Mouse (Mus musculus) neural tube, embryonic 14.5 days (tissue): Measurements from ENCODE around the gene Ttll12. TPM values are rescaled to one million over a fixed set of nuclear protein-coding genes. Genes with fewer than 3 reads are reported as not detected.

Source experiments
- ATAC-seq: fragments of 200-750 bp; cut with Nextera tagmentation; 2 replicates; pipeline ENCODE4 v1.8.0; 2017; ENCODE audit warnings: low read depth, mild to moderate bottlenecking, moderate TSS enrichment, moderate library complexity
- H3K27ac ChIP-seq: fragments of 300-500 bp; sonication (generic); 2 replicates; pipeline ENCODE4 v1.5.1; 2014; ENCODE audit warnings: low read depth, mild to moderate bottlenecking, control low read depth, low read length, moderate library complexity, mixed read lengths
- H3K27me3 ChIP-seq: fragments of 300-500 bp; sonication (generic); 2 replicates; pipeline ENCODE4 v1.6.1; 2014; ENCODE audit warnings: low read length; ENCODE audit not compliant: control insufficient read depth, insufficient read depth
- H3K36me3 ChIP-seq: fragments of 300-500 bp; sonication (generic); 2 replicates; pipeline ENCODE4 v1.6.1; 2014; ENCODE audit warnings: low read length, mixed read lengths; ENCODE audit not compliant: control insufficient read depth, insufficient read depth
- H3K4me1 ChIP-seq: fragments of 300-500 bp; sonication (generic); 2 replicates; pipeline ENCODE4 v1.6.1; 2014; ENCODE audit warnings: low read length; ENCODE audit not compliant: control insufficient read depth, insufficient read depth
- H3K4me2 ChIP-seq: fragments of 300-500 bp; sonication (generic); 2 replicates; pipeline ENCODE4 v1.6.1; 2014; ENCODE audit warnings: mild to moderate bottlenecking, low read depth, low read length, control low read depth
- H3K4me3 ChIP-seq: fragments of 300-500 bp; sonication (generic); 2 replicates; pipeline ENCODE4 v1.5.1; 2014; ENCODE audit warnings: low read depth, low read length, control low read depth, mixed read lengths
- H3K9ac ChIP-seq: fragments of 300-500 bp; sonication (generic); replicated peaks from 2 replicates; pipeline ENCODE4 v1.6.1; 2014; ENCODE audit warnings: low read depth, mild to moderate bottlenecking, control low read depth, low read length, mixed read lengths
- H3K9me3 ChIP-seq: fragments of 300-500 bp; sonication (generic); 2 replicates; pipeline ENCODE4 v1.6.1; 2016; ENCODE audit warnings: low read length; ENCODE audit not compliant: control insufficient read depth
- WGBS: fragments of 180-500 bp; shearing (Covaris S2); extraction: QIAGEN DNeasy Blood & Tissue Kit; methylation state at CpG from one replicate; pipeline ENCODE4 v1.1.7; 2014; 5-methylcytosine and 5-hydroxymethylcytosine counted together
- polyA plus RNA-seq: library from polyadenylated mRNA; unstranded; fragments of >200 nt; fragmentation: Nextera tagmentation; extraction: Ambion mirVana; gene quantifications from 2 replicates; pipeline ENCODE4 v1.2.1, GENCODE M21; 2014

Ttll12 gene
- polyA plus RNA-seq, 1 experiment from 2014 or later: 39.8 TPM

- H3K27me3 ChIP-seq: no peaks in the 10 kb centered on the region
- H3K4me3 ChIP-seq: no peak overlapping the region
- 74% methylated on average over 3 of the region's 3 CpGs for WGBS
- H3K4me2 ChIP-seq: no peak overlapping the region
- no peak overlapping the region for H3K9ac ChIP-seq
- no peak for ATAC-seq
- H3K4me1 ChIP-seq: no peaks in the 10 kb centered on the region
- no peaks in the 10 kb centered on the region for H3K9me3 ChIP-seq
- H3K27ac ChIP-seq: no peak overlapping the region
- H3K36me3 ChIP-seq: no peaks in the 10 kb centered on the region
Measured at GRCm38 (mm10) chr15:83629716-83630115, 34.8 kb upstream of the Ttll12 start.

GRCm38 (mm10) chr15:83626142-83626645 lies 31.2 kb upstream of the Ttll12 start:
- Histone ChIP-seq H3K27me3 (no peaks in the 10 kb centered on the region), H3K4me1 (no peaks in the 10 kb centered on the region), H3K9me3 (no peaks in the 10 kb centered on the region), H3K27ac (no peak overlapping the region), H3K9ac (no peak overlapping the region), H3K36me3 (no peaks in the 10 kb centered on the region), H3K4me3 (no peak overlapping the region), H3K4me2 (no peak overlapping the region)
- WGBS: 97% methylated on average over 2 of the region's 2 CpGs
- no peak for ATAC-seq

GRCm38 (mm10) chr15:83615245-83615644 lies 20.3 kb upstream of the Ttll12 start:
- 95% methylated on average over 3 of the region's 3 CpGs for WGBS
- ATAC-seq: no peak
- no peaks in the 10 kb centered on the region for H3K4me1 ChIP-seq
- no peak overlapping the region for H3K4me3 ChIP-seq
- no peak overlapping the region for H3K9ac ChIP-seq
- H3K4me2 ChIP-seq: no peak overlapping the region
- H3K36me3 ChIP-seq: peaks cover 5% of the 10 kb centered on the region; the same call in 1 of the 2 replicates
- H3K9me3 ChIP-seq: no peaks in the 10 kb centered on the region
- no peak overlapping the region for H3K27ac ChIP-seq
- no peaks in the 10 kb centered on the region for H3K27me3 ChIP-seq

- no peak overlapping the region for H3K9ac ChIP-seq
- H3K9me3 ChIP-seq: no peaks in the 10 kb centered on the region
- no peak overlapping the region for H3K4me2 ChIP-seq
- no peak overlapping the region for H3K27ac ChIP-seq
- no peak overlapping the region for H3K4me3 ChIP-seq
- no peaks in the 10 kb centered on the region for H3K27me3 ChIP-seq
- ATAC-seq: no peak
- 50% methylated on average over 15 of the region's 15 CpGs for WGBS
- peaks cover 5% of the 10 kb centered on the region; the same call in 1 of the 2 replicates for H3K36me3 ChIP-seq
- H3K4me1 ChIP-seq: no peaks in the 10 kb centered on the region
Measured at GRCm38 (mm10) chr15:83607115-83607802, 12.3 kb upstream of the Ttll12 start.

- H3K36me3 ChIP-seq: peaks cover under 1% of the 10 kb centered on the region; the same call in 1 of the 2 replicates
- H3K4me1 ChIP-seq: no peaks in the 10 kb centered on the region
- no peak overlapping the region for H3K9ac ChIP-seq
- no peaks in the 10 kb centered on the region for H3K9me3 ChIP-seq
- H3K4me2 ChIP-seq: no peak overlapping the region
- H3K27ac ChIP-seq: no peak overlapping the region
- no peak overlapping the region for H3K4me3 ChIP-seq
- no peak for ATAC-seq
- H3K27me3 ChIP-seq: no peaks in the 10 kb centered on the region
- 87% methylated on average over 8 of the region's 8 CpGs for WGBS
Measured at GRCm38 (mm10) chr15:83606700-83607099, 11.7 kb upstream of the Ttll12 start.

GRCm38 (mm10) chr15:83606216-83606615 lies 11.3 kb upstream of the Ttll12 start:
- Histone ChIP-seq H3K27me3 (no peaks in the 10 kb centered on the region), H3K4me2 (no peak overlapping the region), H3K36me3 (no peaks in the 10 kb centered on the region), H3K9ac (no peak overlapping the region), H3K4me1 (no peaks in the 10 kb centered on the region), H3K27ac (no peak overlapping the region), H3K9me3 (no peaks in the 10 kb centered on the region), H3K4me3 (no peak overlapping the region)
- 92% methylated on average over 11 of the region's 11 CpGs for WGBS
- ATAC-seq: no peak

GRCm38 (mm10) chr15:83603426-83603825 lies 8.5 kb upstream of the Ttll12 start:
- Histone ChIP-seq H3K27ac (no peak overlapping the region), H3K27me3 (no peaks in the 10 kb centered on the region), H3K4me1 (no peaks in the 10 kb centered on the region), H3K9ac (no peak overlapping the region), H3K4me2 (no peak overlapping the region), H3K4me3 (no peak overlapping the region), H3K36me3 (no peaks in the 10 kb centered on the region), H3K9me3 (no peaks in the 10 kb centered on the region)
- ATAC-seq: no peak
- WGBS: 98% methylated on average over 7 of the region's 7 CpGs

- WGBS: 100% methylated on average over 1 of the region's 1 CpGs
- Histone ChIP-seq H3K27me3 (no peaks in the 10 kb centered on the region), H3K9ac (no peak overlapping the region), H3K27ac (no peak overlapping the region), H3K4me2 (no peak overlapping the region), H3K9me3 (no peaks in the 10 kb centered on the region), H3K36me3 (no peaks in the 10 kb centered on the region), H3K4me3 (no peak overlapping the region), H3K4me1 (no peaks in the 10 kb centered on the region)
- no peak for ATAC-seq
Measured at GRCm38 (mm10) chr15:83603046-83603396, 8.1 kb upstream of the Ttll12 start.

- no peaks in the 10 kb centered on the region for H3K27me3 ChIP-seq
- H3K9me3 ChIP-seq: no peaks in the 10 kb centered on the region
- H3K4me1 ChIP-seq: no peaks in the 10 kb centered on the region
- no peak overlapping the region for H3K27ac ChIP-seq
- ATAC-seq: no peak
- H3K4me2 ChIP-seq: no peak overlapping the region
- no peak overlapping the region for H3K4me3 ChIP-seq
- H3K9ac ChIP-seq: no peak overlapping the region
- no peaks in the 10 kb centered on the region for H3K36me3 ChIP-seq
- WGBS: 79% methylated on average over 13 of the region's 13 CpGs
Measured at GRCm38 (mm10) chr15:83602372-83603045, 7.6 kb upstream of the Ttll12 start.
